Mouse (Mus musculus) activated CD4-positive, CD25-positive, alpha-beta regulatory T cell, adult 4 months (primary cell): ENCODE measurements around the gene Timm8b. TPM values are rescaled to one million over a fixed set of nuclear protein-coding genes. Genes with fewer than 3 reads are reported as not detected.

Experiments
- ATAC-seq: one replicate; pipeline ENCODE4 v1.8.0; 2017
- polyA plus RNA-seq, 2 experiments: library from polyadenylated mRNA; unstranded; fragments of 100-300 nt; shearing (Covaris generic); gene quantifications; one replicate each; pipeline ENCODE4 v1.2.1; 2017

The Timm8b gene
- polyA plus RNA-seq = 100 to 1,000 TPM; 118 to 128 TPM

- ATAC-seq = peak; percentile 98
Measured at GRCm38 (mm10) chr9:50603189-50603997, at the start of gene Timm8b, which contains the start of gene Sdhd. Gene Timm8b, plus strand, starts transcription at chr9:50603910. Gene Sdhd, minus strand, starts transcription at chr9:50603812.

GRCm38 (mm10) chr9:50554241-50555093 lies 49.2 kb upstream of the Timm8b start, which contains the start of gene Il18:
Gene Il18, plus strand, starts transcription at chr9:50554827.
- peak; percentile 95 for ATAC-seq

GRCm38 (mm10) chr9:50555094-50555446 lies 48.6 kb upstream of the Timm8b start, which contains the start of gene Bco2:
Gene Bco2, minus strand, starts transcription at chr9:50555181.
- no peak for ATAC-seq

- ATAC-seq = no peak
Measured at GRCm38 (mm10) chr9:50561145-50561917, 42.4 kb upstream of the Timm8b start, which contains the start of gene Tex12. Gene Tex12, minus strand, starts transcription at chr9:50561325.

GRCm38 (mm10) chr9:50561918-50562360 lies 41.8 kb upstream of the Timm8b start:
- ATAC-seq = no peak

DNA sequence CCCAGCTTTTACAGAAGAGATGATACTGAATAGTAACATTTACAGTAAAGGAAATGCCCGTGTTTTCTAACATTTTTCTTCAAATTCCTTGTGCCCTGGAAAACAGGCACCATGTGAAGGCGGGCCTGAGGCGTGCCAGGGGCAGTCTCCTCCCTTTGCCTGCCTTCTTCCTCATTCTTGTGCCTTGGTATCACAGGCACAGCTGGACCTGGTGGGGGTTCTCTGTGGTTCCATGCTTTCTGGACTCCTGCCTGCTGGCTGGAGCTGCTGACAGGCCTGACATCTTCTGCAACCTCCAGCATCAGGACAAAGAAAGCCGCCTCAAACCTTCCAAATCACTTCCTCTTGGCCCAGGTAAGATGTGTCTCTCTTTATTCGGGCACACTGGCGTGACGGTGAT lies 38.5 kb upstream of the Timm8b start:
- no peak for ATAC-seq

GRCm38 (mm10) chr9:50565940-50566339 lies 37.8 kb upstream of the Timm8b start:
- no peak for ATAC-seq

- no peak for ATAC-seq
Measured at GRCm38 (mm10) chr9:50567372-50567771, 36.3 kb upstream of the Timm8b start.

- no peak for ATAC-seq
Measured at GRCm38 (mm10) chr9:50567881-50568280, 35.8 kb upstream of the Timm8b start.

GRCm38 (mm10) chr9:50569599-50570525 lies 33.8 kb upstream of the Timm8b start:
- ATAC-seq = no peak

DNA sequence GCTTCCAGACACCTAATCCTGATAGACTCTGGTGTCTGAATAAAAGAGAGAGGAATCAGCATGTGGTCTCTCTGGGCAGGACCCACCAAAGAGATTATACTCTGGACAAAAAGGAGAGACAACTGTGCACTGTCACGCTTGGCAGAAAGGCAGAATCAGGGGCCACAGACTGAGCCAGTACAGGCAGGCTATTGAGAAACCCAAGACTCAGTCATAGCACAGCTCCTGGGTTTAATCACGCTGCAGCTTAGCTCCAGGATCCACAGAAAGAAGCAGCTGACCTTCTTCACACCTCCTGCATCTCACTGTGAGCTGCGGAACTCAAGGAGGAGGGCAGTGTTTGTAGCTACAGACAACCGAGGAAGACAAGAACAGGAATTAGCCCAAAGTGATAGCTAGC lies 23.3 kb upstream of the Timm8b start:
- ATAC-seq = no peak

GRCm38 (mm10) chr9:50585145-50585818 lies 18.4 kb upstream of the Timm8b start:
- no peak for ATAC-seq

- no peak for ATAC-seq
Measured at GRCm38 (mm10) chr9:50586955-50587354, 16.8 kb upstream of the Timm8b start.

DNA sequence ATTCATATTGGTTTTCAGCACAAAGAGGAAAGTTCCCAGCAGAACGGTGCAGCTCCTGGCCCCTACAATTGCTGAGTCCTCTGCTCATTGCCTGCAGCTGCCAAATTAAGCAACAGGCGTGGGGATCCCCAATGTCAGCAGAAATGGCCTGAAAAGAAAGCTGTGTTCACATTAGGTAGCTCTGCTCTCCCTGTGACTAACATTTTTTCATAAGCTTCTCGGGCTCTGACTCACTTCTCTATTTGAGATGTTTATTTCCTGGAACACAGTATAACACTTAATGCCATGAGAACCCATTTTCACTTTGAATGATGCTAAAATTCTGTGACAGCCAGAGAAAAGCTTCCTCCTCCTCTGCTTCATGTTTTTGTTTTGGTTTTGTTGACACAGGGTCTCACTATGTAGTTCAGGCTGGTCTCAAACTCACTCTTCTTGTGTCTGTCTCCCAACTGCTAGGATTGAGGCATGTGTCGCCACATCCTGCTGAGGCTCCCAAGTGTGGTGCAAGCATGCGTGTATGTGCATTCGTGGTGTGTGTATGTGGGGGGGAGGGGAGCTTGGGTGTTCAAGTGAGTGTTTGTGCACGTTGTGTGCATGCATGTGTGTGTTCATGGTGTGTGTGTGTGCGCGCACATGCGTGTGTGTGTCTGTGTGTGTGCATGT lies 12.7 kb upstream of the Timm8b start:
- peak; percentile 64 for ATAC-seq

DNA sequence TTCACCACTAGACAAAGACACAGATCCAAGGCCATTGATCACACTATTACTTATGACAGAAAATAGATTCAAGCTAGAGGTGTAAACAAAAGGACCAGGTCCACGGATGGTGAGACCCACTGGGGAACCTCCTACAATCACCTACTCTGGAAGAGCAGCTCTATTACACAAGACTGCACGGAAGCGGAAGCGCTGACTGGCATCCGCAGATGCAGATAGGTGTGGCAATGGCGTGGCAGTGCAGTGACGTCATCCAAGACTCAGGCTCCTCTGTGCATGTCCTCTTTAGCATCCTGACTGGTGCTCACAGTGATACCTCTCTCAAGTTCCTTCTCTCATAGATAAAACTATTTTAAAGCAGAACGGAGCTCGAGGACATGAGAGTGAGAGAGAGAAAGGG lies 10.8 kb upstream of the Timm8b start:
- no peak for ATAC-seq

DNA sequence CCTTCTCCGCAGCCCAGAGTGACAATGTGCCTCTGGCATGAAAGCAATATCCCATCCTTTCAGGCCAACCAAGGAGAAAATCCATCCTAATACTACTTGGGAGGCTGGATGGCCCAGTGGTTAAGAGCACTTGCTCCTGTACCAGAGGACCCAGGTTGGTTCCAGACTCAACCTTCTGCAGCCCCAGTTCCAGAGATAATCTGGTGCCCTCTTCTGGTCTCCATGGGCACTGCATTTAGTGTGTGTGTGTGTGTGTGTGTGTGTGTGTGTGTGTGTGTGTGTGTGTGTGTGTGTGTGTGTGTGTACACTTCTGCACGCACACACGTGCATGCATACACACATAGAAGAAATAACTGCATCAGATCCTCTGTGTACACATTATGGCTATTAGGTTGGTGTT lies 10.2 kb upstream of the Timm8b start:
- ATAC-seq = no peak

DNA sequence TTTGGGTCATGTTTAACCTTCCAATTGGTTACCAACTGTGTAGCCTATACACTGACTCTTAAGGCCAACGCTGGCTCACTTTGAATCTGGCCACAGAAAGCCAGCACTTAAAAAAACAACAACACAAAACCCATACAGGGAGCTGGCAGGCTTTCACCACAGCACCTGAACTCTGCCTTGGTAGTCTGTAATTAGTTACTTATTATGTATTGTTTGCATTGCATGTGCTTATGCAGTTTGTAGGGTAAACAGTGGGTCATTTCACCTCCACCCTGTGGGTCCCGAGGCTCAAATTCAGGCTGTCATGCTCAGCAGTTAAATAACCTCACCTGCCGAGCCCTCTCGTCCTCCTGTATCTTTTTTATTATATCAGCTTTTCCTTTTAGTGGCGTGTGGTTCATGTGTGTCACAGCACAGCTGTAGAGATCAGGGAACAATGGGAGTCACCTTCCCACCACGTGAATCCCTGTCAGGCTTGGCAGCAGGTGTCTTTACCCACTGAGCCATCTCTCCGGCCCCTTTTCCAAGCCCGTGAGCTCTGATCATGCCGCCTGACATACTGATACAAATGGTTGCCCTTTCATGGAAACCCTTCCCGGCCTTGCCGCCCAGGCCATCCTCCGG lies 8.8 kb upstream of the Timm8b start:
- no peak for ATAC-seq

GRCm38 (mm10) chr9:50596973-50597372 lies 6.7 kb upstream of the Timm8b start:
- no peak for ATAC-seq

- ATAC-seq = no peak
Measured at GRCm38 (mm10) chr9:50601536-50601935, 2.2 kb upstream of the Timm8b start.
